Mouse (Mus musculus) liver, postnatal 0 days (tissue): ENCODE measurements around the gene Tbc1d4. TPM values are rescaled to one million over a fixed set of nuclear protein-coding genes. Genes with fewer than 3 reads are reported as not detected.

Experiments
- ATAC-seq: fragments of 200-750 bp; cut with Nextera tagmentation; 2 replicates; pipeline ENCODE4 v1.8.0; 2017; ENCODE audit warnings: mild to moderate bottlenecking, moderate library complexity
- DNase-seq: peaks from one replicate; pipeline ENCODE4 v3.0.0-alpha.2; 2016
- H3K27ac ChIP-seq: fragments of 300-500 bp; sonication (generic); 2 replicates; pipeline ENCODE4 v1.5.1; 2014; ENCODE audit warnings: antibody characterized with exemption, moderate library complexity, mild to moderate bottlenecking, low read depth
- H3K27me3 ChIP-seq: fragments of 300-500 bp; sonication (generic); 2 replicates; pipeline ENCODE4 v1.6.1; 2014; ENCODE audit warnings: low read length, control low read depth, mixed read lengths; ENCODE audit not compliant: insufficient read depth
- H3K36me3 ChIP-seq: fragments of 300-500 bp; sonication (generic); replicated peaks from 2 replicates; pipeline ENCODE4 v1.6.1; 2014; ENCODE audit warnings: mild to moderate bottlenecking, control low read depth, low read length, moderate library complexity, mixed read lengths; ENCODE audit not compliant: insufficient read depth
- H3K4me1 ChIP-seq: fragments of 300-500 bp; sonication (generic); 2 replicates; pipeline ENCODE4 v1.6.1; 2014; ENCODE audit warnings: antibody characterized with exemption, mild to moderate bottlenecking, control low read depth; ENCODE audit not compliant: insufficient read depth
- H3K4me2 ChIP-seq: fragments of 300-500 bp; sonication (generic); 2 replicates; pipeline ENCODE4 v1.6.1; 2014; ENCODE audit warnings: low read depth, mild to moderate bottlenecking, low read length, moderate library complexity, mixed read lengths
- H3K4me3 ChIP-seq: fragments of 300-500 bp; sonication (generic); 2 replicates; pipeline ENCODE4 v1.5.1; 2014; ENCODE audit warnings: low read depth, low read length
- H3K9ac ChIP-seq: fragments of 300-500 bp; sonication (generic); replicated peaks from 2 replicates; pipeline ENCODE4 v1.6.1; 2014; ENCODE audit warnings: mild to moderate bottlenecking, moderate library complexity
- H3K9me3 ChIP-seq: fragments of 300-500 bp; sonication (generic); 2 replicates; pipeline ENCODE4 v1.6.1; 2016; ENCODE audit warnings: mild to moderate bottlenecking, control low read depth, low read length, mixed read lengths
- CTCF ChIP-seq: sonication (generic); IDR thresholded peaks from 2 replicates; pipeline ENCODE4 v1.5.1; 2016; ENCODE audit warnings: antibody characterized with exemption, low read depth
- EP300 ChIP-seq: IDR thresholded peaks from 2 replicates; pipeline ENCODE4 v1.6.1; 2016; ENCODE audit warnings: antibody characterized with exemption, low read depth, mild to moderate bottlenecking
- WGBS: fragments of 180-500 bp; shearing (Covaris S2); extraction: QIAGEN DNeasy Blood & Tissue Kit; methylation state at CpG from one replicate; pipeline ENCODE4 v1.1.7; 2014; ENCODE audit not compliant: insufficient replicate concordance; 5-methylcytosine and 5-hydroxymethylcytosine counted together
- polyA plus RNA-seq: library from polyadenylated mRNA; unstranded; fragments of >200 nt; fragmentation: Nextera tagmentation; extraction: Ambion mirVana; gene quantifications from 2 replicates; pipeline ENCODE4 v1.2.1, GENCODE M21; 2015

The Tbc1d4 gene
- polyA plus RNA-seq, 1 experiment from 2014 or later, result 2.1 TPM

DNA sequence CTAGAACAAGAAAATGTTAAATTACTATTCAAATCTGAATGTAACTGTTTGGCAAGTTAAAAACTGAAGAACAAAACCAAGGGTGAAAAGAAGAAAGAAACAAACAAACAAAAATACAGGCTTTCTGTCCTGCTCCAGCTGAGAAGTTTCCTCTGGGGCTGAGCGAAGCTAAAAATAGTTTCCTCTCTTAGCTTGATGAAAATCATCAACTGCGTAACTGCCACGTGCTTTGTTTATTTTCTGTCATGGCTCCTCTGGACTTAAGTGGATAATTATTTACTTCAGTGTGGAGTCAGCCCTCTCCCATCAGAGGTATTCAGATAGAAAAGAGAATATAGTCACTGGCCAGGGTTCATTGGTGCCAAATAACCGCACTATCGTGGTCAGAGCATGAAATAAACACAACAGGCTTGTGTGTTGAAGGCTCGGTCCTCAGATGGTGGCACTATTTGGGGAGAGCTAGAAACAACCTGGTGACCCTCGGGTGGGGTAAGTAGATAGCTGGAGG lies 35.8 kb downstream of the Tbc1d4 start:
- TF ChIP-seq CTCF (no peak), EP300 (no peak)

DNA sequence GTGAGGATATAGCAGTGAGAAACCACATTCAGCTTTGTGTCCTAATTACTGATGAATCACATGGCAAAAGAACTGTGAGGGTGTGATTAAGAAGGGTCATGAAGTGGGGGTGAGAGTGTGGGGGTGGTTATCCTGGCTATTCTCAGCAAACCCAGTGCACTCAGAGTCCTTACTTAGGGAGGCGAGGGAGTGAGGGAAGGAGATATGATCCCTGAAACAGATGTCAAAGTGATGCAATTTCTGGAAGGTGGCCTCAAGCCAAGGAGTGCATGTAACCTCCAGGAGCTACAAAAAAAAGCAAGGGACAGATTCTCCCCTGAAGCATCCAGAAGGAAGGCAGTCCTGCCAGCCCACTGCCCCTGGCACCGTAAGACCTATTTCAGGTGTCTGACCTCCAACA lies 40.2 kb downstream of the Tbc1d4 start:
- Histone ChIP-seq H3K4me1 (no peaks in the 10 kb centered on the region), H3K4me2 (no peak overlapping the region), H3K36me3 (no peaks in the 10 kb centered on the region), H3K9ac (no peak overlapping the region), H3K27me3 (no peaks in the 10 kb centered on the region), H3K4me3 (no peak overlapping the region), H3K9me3 (no peaks in the 10 kb centered on the region), H3K27ac (no peak overlapping the region)
- WGBS, result 78% methylated on average over 2 of the region's 2 CpGs
- no peak for ATAC-seq
- TF ChIP-seq EP300 (no peak), CTCF (no peak)
- DNase-seq, result no peak

More for the DNA sequence above, 35.8 kb downstream of the Tbc1d4 start:
- Histone ChIP-seq H3K36me3 (no peaks in the 10 kb centered on the region), H3K9me3 (no peaks in the 10 kb centered on the region), H3K4me2 (no peak overlapping the region), H3K4me1 (no peaks in the 10 kb centered on the region), H3K9ac (no peak overlapping the region), H3K4me3 (no peak overlapping the region), H3K27me3 (no peaks in the 10 kb centered on the region), H3K27ac (no peak overlapping the region)
- no peak for ATAC-seq
- 55% methylated on average over 7 of the region's 7 CpGs for WGBS
- no peak for DNase-seq

DNA sequence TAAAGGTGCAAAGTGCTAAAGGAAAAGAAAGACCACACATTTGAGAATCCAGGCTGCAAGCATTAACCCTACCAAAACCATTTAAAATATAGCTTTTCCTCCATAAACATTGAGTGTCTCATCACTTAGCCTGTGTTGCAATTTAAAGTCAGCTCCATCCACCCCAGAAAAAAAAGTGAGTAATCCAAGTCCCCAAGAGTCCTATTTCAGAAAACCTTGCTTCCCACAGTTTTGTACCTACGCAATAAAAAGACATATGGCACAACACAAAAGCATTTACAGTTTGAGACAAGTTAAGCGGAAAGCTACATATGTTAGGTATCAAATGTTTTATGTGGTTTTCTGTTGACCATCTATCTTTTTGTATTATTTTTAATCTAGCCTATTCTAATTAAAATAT lies 42.3 kb downstream of the Tbc1d4 start:
- Histone ChIP-seq H3K36me3 (no peaks in the 10 kb centered on the region), H3K9me3 (no peaks in the 10 kb centered on the region), H3K4me2 (no peak overlapping the region), H3K4me1 (no peaks in the 10 kb centered on the region), H3K27ac (no peak overlapping the region), H3K9ac (no peak overlapping the region), H3K4me3 (no peak overlapping the region), H3K27me3 (no peaks in the 10 kb centered on the region)
- WGBS, result 92% methylated on average over 2 of the region's 2 CpGs
- no peak for ATAC-seq
- TF ChIP-seq CTCF (no peak), EP300 (no peak)
- no peak for DNase-seq

DNA sequence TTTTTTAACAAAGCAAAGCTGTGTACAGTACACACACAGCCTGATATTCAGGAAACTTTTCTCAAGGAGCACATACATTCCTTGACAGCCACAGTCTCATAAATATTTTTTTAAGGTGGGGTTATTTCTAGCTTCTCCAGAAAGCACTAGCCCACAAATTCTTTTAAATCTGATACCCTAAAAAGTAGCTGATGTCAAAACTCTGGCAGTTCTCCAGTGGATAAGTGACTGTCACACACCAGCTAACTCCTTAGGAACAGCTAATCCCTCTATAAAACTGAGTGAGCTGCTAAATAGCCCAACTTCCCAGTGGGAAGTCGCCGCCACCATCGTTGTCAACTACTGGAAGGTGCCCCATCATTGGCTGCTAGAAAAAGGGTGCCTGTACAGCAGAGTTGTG lies 43.3 kb downstream of the Tbc1d4 start:
- Histone ChIP-seq H3K4me2 (no peak overlapping the region), H3K27me3 (no peaks in the 10 kb centered on the region), H3K4me1 (no peaks in the 10 kb centered on the region), H3K9me3 (no peaks in the 10 kb centered on the region), H3K4me3 (no peak overlapping the region), H3K36me3 (no peaks in the 10 kb centered on the region), H3K9ac (no peak overlapping the region), H3K27ac (no peak overlapping the region)
- DNase-seq (no peak), ATAC-seq (no peak)
- 75% methylated on average over 3 of the region's 3 CpGs for WGBS
- TF ChIP-seq EP300 (no peak), CTCF (no peak)

DNA sequence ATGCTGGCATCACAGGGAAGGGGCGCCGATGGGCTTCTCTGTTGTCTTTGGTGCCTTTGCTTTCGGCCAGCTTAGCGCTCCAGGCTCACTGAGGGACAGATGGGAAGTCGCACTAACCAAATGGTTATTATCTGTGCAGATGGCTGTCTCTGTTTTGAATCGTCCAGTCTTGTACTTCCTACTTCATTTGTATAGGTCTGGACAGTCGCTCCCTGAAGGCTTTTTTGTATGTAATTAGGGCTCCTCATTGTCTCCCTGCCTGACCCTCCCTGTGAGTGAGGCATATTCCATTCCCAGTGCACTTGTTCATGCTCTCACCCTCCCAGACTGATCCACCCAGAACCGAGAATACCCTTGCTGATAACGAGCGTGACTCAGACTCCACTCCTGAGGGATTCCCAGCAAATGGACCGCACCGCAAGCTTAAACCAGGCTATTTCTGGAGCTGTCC lies 47.7 kb downstream of the Tbc1d4 start:
- DNase-seq, result no peak
- Histone ChIP-seq H3K4me3 (no peak overlapping the region), H3K4me2 (no peak overlapping the region), H3K4me1 (no peaks in the 10 kb centered on the region), H3K9me3 (no peaks in the 10 kb centered on the region), H3K27ac (no peak overlapping the region), H3K27me3 (no peaks in the 10 kb centered on the region), H3K9ac (no peak overlapping the region), H3K36me3 (no peaks in the 10 kb centered on the region)
- TF ChIP-seq EP300, result no peak
- no peak for TF ChIP-seq CTCF
- 82% methylated on average over 12 of the region's 12 CpGs for WGBS
- no peak for ATAC-seq

DNA sequence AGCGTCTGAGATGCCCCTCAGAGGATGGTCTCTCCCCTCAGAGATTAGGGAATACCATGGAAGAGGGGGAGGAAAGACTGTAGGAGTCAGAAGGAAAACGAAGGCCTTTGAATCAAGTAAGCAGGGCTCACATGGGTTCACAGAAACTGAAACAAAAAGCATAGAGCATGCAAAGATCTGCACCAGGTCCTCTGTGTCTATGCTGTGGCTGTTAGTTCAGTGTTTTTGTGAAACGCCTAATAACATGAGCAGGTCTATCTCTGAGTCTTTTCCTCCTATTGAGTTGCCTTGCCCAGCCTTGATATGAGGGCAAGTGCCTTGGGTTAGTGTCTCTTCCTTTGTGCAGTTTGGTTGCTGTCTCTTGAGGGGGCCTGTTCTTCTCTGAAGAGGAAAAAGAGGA lies 49.5 kb downstream of the Tbc1d4 start:
- H3K27ac ChIP-seq, result no peak overlapping the region
- H3K9me3 ChIP-seq, result no peaks in the 10 kb centered on the region
- no peak overlapping the region for H3K4me3 ChIP-seq
- H3K4me1 ChIP-seq, result no peaks in the 10 kb centered on the region
- H3K27me3 ChIP-seq, result no peaks in the 10 kb centered on the region
- whole genome bisulfite sequencing, result 62% methylated on average over 3 of the region's 3 CpGs
- H3K36me3 ChIP-seq, result no peaks in the 10 kb centered on the region
- no peak for DNase-seq
- TF ChIP-seq CTCF, result no peak
- TF ChIP-seq EP300, result no peak
- no peak for ATAC-seq
- no peak overlapping the region for H3K4me2 ChIP-seq
- no peak overlapping the region for H3K9ac ChIP-seq

DNA sequence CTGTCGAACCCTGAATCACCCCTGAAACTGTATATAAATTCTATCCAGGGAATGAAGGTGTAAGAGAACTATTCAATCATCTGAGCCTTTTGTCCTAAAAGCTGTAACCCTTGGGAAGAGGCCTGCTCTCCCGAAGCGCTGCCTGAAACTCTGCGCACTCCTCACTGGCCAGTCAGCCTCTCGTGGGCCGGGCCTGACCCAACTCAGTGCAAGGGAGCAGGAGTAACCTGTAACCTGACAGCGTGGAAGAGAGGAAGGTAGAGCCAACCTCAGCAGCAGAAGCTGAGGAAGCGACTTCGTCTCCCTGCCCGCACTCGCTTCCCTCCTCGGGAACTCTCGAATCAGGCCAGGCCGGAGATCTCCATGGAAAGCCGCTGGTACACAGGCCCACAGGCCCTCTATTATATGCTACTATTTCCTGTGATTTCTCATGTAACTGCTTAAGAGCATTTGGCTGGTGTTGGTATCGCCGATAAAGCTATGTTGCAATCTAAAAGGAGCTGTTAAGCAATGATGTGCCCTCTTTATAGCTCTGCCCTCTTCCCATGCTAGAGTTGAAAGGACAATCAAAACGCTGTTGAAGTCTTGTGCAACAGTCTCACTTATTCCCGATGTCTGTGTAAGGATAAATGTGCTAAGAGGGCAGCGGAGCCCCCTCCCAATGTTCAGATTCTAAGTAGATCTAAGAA lies 60.0 kb downstream of the Tbc1d4 start:
- ATAC-seq (no peak), DNase-seq (no peak)
- Histone ChIP-seq H3K9me3 (no peaks in the 10 kb centered on the region), H3K27me3 (no peaks in the 10 kb centered on the region), H3K27ac (no peak overlapping the region), H3K4me3 (no peak overlapping the region), H3K4me2 (no peak overlapping the region), H3K9ac (no peak overlapping the region), H3K4me1 (no peaks in the 10 kb centered on the region), H3K36me3 (no peaks in the 10 kb centered on the region)
- 80% methylated on average over 20 of the region's 20 CpGs for WGBS
- TF ChIP-seq CTCF (no peak), EP300 (no peak)
